Mouse (Mus musculus) lung, postnatal 36 days (tissue): ENCODE data around the gene Tmem30c.

Source experiments
- DNase-seq: peaks from one replicate; pipeline ENCODE4 v3.0.0; 2022; ENCODE audit warnings: mixed read lengths

Tmem30c gene

GRCm38 (mm10) chr16:57292765-57293164, at the start of gene Tmem30c:
Gene Tmem30c, minus strand, starts transcription at chr16:57292865.
- DNase-seq, result no peak

- DNase-seq, result no peak
These were observed 47.9 kb upstream of the Tmem30c start for GRCm38 (mm10) chr16:57340613-57340898.

DNA sequence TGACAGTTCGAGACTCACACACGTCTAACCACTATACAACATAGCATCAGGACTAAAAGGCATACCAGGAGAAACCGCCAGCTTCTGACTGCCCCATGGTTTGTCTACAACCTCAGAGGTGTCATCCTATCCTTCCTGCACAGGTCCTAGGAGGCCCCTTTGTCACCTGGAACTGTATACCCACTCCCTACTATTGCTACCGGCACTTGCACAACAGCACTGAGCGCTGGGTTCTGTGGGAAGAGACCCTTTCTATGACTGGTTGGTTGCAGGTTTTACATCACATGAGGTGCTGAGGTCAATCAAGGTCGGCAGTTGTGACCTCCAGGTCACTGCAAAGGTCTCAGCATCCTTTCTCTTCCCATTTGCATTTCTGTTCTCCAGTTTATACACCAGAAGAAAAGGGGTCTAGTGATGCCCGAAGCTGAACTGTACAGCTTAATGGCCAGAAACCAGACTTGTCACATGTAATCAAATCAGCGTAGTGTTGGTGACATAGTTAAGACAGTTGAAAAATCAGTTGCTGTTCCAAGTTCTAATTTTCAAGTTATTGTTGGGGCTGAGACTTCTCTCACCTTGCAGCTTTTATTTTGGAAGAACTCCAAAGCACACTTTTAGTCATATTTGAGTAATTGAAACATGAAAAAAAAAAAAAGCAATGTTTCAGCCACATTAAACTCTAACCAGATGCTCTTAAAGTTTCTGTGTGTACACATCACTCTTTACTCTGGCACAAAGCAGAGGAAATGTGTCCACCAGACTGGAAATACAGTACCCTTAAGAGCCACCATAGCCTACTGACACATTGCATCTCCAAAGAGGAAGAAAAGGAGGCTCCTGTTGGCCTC, 47.3 kb upstream of the Tmem30c start:
- DNase-seq, result no peak

- DNase-seq, result peak; percentile 60
These were observed 44.2 kb upstream of the Tmem30c start for GRCm38 (mm10) chr16:57336770-57337423.

DNA sequence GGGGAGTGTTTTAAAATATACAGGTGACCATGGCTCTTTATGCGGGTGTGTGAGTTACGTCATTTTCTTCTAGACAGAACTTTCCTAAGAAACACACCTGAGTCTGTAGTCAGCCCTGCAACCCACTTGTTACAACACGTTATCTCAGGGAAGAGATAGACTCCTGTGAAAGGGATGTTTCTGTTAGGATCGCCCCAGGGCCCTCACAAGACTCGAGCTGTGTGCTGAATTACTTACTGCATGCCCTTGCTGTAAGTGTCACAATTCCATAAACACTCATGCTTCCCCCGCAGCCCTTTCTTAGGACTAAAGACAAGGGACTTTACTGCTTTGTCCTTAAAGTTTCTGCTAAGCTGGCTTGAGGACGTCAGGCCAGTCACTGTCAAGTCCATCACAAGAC, 39.6 kb upstream of the Tmem30c start:
- no peak for DNase-seq

- DNase-seq, result no peak
These were observed 37.4 kb upstream of the Tmem30c start for GRCm38 (mm10) chr16:57330111-57330510.

DNA sequence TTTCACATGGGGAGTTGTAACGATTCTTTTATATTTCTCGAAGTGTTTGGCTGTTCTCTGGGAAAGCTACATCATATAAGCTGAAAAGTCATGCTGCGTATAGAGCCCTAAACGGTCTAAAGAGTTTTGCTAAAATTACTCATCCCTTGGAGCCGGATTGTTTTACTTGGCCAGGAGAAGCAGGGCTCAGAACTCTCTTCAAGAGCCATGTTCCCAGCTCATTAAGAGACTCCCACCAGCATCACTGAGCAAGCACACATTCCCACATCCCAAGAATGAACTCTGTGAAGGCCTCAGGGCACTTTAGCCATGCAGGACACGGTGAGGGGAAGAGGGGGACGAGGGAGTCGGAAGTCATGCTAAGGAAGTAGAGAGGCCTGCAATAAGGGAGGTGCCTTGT, 36.4 kb upstream of the Tmem30c start:
- no peak for DNase-seq

GRCm38 (mm10) chr16:57326996-57327395, 34.3 kb upstream of the Tmem30c start:
- DNase-seq, result peak; percentile 17

GRCm38 (mm10) chr16:57319284-57320124, 26.8 kb upstream of the Tmem30c start:
- no peak for DNase-seq

DNA sequence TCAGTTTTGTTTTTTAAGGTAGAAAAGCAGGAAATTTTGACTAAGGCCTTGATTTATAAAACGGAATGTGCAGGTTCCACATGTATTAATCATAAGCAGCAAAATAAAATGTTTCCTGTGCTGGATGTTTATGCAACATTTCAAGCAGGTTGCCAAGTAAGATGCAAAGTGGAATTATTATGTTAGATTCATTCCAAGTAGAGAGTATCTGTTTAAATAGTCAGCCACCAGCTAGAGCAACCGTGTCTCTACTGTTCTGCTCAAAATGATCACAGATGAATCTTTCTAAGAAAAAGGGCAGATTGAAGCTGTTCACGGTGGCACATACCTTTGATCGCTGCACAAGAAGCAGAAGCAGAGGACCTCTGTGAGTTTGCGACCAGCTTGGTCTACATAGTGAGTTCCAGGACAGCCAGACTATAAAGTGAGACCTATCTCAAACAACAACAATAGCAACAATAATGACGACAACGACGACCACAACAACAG, 26.0 kb upstream of the Tmem30c start:
- no peak for DNase-seq

DNA sequence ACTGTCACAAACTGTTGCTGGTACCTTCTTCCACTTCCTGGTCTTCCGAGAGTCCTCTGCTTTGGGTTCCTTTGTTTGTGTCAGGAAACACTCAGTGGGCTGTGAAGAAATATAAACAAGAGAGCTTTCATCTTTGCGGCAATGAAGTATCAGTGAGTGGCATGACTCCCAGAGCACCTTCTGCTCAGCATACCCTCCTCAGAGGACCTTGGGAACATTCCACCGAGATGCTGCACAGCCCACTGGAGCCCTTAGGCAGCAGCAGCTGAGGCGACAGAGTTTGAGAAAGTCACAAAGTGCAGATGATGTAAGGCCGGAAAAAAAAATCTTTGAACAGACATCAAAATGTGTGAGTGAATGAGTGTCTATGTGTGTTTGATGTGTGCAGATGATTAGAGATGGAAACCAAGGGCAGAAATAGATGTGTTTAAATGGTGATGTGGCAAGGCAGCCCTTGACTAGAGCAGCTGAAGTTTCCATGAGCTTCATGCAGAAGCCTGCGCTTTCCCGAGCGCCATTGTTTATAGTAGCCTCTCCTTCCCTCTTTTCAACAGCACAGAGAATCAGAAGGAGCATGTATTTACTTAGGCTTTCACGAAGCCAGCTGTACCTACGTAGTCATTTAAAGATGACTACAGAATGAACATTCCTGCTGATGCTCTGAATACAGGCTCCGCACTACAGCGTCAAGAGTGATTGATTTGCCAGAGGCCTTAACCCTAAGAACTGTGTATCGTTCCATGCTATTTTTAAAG, 25.4 kb upstream of the Tmem30c start:
- DNase-seq, result peak; percentile 43

DNA sequence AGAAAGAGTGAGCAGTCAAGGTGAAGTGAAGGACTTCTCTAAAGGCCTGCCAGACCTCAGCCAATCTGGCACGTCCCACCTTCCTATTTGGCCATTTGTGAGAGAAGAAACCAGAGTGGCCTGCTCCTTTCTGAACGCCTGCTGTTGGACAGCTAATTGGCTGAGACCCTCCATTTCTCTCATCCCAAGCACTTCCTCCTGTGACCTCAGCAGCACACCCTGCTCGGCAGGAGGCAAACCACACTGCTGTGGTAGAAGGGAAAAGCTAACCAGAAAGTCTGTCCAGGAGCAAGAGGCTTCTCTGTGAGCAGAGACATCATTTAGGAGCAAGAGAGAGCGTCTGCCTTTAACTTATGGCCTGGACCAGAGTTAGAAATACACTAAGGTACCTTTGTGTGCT, 24.5 kb upstream of the Tmem30c start:
- DNase-seq, result no peak

DNA sequence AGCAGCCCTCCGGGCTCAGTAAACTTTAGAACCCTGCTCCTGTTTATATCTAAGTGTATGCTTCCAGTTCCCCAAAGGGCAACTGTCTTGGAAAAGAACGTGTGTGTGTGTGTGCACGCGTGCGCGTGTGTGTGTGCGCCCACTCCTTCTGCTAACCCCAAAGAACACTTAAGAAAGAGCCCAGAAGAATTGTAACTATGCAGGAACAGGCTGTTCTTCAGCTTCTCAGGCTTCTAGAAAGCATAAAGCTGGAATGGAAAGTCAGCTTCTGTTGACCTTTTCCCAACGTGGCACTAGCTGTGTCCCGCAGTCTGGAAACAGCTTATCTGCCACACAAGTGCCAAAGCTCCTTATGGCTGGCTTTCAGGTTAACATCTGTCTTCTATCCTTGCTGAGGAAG, 22.4 kb upstream of the Tmem30c start:
- DNase-seq, result peak; percentile 57

DNA sequence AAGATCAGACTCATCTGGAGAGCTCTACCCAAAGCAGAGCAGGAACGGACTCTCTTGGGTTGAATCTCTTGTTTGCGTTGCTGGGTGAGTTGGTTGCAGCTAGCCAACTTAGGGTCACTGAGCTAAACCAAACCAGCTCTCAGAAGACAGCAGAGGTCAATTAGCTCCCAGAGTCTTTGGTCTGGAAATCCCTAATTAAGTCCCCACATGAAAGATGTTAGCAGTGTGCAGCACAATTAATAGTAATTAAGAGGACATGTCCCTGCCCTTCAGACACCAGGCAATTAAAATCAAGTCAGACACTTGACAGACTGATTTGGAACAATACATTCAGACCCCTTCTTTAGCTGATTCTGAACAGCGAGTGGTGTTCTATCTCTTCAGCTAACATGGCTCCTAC, 21.6 kb upstream of the Tmem30c start:
- no peak for DNase-seq

DNA sequence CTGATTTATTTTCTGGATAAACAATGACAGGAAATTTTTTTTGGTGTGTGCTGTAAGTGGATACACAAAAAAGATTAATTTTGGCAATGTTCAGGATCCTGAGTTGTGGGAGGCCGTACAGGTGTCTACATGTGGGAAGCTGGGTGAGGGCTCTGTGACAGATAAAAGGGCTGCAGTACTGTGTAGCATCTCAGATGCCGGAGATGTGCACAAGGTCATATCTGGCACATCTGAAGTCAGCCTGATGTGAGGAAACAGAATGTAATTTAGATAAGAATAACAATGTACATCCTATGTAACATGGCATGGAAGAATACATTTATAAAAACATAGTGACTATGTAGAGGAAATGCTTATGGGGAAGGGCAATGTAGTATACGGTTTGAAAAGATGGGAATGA, 20.8 kb upstream of the Tmem30c start:
- no peak for DNase-seq

DNA sequence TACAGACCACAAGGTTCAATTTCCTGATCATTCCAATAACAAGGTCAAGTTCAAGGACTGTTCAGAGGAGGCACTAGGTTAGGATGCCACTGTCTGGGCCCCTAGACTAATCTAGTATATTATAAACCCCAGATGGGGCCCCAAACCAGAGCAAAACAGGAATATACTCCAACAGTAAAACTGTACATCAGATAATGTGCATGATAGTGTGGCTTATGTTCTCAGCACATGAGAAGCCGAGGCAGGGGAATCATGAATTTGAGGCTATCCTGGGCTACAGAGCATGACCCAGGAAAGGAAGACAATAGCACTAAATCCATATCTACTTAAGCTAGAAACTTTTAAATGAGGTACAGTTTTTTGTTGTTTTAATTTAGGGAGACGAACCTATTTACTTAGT, 19.5 kb upstream of the Tmem30c start:
- DNase-seq, result no peak

DNA sequence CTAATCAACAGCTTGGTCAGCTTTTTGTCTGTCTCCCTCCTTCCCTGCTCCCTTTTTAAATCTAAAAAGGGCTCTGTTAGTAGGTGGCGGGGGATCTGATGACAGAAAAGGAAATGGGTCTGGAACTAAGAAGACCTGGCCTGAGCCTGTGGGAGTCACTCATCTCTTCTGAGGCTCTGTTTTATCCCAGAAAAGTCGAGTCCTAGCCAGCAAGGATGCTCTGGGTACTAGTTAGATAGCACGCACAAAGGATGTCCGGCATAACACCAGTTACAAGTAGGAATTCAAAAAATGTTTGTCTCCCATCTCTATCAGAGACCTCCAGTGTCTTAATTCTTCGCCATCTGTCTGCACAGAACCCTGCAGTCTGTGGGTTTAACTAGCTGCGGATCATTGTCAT, 12.8 kb upstream of the Tmem30c start:
- no peak for DNase-seq

DNA sequence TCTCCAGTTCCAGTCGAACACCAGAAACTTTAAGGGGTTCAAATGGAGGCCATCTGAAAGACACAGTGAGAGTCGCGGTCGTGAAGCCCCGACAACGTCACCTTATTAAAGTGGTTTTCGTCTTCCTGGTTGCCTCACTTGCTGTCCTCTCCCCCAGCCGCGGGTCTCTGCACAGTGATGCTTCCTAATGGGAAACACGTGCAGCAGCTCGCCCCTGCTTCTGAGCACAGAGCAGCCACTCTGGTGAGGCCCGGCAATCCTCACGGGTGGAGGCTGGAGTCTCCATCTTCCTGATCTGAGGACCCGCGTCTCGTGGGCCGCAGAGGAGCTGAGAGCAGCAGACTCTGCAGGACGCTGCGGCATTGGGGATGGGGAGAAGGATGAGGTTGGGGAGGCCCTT, 11.1 kb upstream of the Tmem30c start:
- no peak for DNase-seq

DNA sequence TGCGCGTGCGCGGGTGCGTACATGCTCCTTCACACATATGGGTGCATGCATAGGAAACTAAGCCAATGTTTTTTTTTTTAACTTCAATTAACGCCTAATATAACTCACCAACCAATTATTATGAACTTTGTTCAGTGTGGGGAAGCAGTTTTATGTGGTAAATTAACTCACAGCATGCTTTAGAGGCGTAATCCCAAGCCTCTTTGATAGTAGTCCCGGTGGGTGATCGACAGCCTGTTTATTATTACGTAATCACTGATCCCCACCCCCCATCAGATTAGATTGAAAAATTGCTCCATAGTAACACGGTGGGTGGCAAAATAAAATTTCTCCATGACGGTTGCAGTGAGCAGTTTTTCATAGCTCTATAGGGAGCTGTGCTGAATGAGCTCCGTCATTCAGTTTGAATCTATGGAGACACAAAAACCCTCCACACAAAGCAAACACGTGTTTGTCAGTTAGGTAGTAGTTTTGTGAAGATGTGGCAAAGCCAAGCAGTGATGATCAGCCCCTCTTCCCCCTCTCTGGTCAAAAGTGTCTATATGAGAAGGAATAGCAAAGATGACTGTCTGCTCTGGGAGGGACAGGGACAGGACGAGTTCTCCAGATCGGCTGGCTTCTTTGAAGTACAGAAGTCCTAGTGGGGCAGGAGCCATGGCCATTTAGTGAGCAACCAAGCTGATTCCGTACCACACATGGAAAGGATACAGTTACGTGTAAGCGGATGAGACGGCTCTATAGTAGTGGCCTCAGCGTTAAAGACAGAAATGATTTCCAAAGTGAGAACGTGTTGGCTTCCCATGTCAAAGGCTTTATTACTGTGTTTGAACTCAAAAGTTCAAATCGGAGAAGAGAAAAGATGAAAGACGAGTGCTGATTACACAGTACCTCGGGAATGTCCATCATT, 10.4 kb upstream of the Tmem30c start:
- DNase-seq, result no peak

GRCm38 (mm10) chr16:57301512-57302115, 8.9 kb upstream of the Tmem30c start:
- peak; percentile 22 for DNase-seq

DNA sequence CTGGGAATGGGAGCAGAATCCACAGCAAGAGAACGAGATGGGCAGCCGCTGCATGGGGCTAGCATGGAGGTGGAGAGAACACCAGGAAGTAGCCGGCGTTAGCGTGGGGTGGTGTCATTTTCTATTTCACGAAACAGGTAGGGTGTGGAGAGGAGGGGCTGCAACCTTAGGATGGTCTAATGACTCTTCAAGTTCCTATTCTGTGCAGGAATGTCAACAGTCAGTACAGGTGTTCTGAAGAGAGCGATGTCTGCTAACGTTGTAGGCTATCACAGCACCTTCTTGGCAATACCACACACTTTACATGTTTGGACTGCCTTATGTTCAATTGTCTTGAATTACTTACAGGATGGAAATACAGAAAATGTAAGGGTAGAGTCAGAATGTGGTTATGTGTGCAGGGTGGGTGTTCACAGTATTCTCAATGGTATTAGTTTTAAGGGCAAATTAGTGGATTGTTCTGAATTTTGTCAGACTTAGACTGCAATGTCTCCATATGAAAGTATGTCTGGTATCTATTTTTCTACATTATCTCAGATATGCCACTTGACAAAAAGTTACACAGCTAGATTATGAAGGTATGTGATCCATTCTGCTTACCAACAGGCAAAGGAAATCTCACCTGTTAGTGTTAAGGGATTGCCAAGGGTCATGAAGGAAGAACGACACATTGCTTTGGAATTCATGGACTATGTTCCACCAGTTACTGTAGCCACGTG, 2.7 kb upstream of the Tmem30c start:
- DNase-seq, result peak; percentile 19
